Mouse (Mus musculus) activated CD4-positive, CD25-positive, alpha-beta regulatory T cell, adult 9 weeks (primary cell): ENCODE results near the gene Camkk2. TPM values are rescaled to one million over a fixed set of nuclear protein-coding genes. Genes with fewer than 3 reads are reported as not detected.

Experiments
- polyA plus RNA-seq: library from polyadenylated mRNA; unstranded; fragments of 100-300 nt; shearing (Covaris generic); gene quantifications from one replicate; pipeline ENCODE4 v1.2.1, GENCODE M21; 2017

The Camkk2 gene
- polyA plus RNA-seq: 7.8 TPM

DNA sequence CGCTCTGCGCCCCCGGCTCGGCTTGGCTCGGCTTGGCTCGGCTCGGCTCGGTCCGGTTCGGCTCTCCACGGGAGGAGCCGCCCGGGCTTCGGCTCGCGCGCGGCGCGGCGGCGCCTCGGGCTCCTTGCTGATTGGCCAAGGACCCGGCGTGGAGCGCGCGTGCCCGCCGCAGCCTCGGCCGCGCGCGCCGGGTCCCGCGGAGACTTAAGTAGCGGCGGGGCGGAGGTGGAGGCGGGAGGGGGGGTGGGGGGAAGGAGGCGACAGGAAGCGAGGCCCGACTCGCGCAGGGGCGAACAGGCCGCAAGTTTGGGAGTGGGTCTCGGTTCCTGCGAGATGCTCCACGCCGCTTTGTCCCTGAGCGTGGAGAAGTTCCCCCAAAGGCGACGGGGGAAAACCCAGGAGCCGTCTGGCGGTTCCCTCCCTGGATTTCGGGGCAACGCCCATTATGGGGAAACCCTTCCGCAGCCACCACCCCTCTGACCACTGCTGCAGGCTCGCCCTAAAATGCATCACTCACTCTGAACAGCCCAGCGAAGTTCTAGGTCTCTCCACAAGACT lies at the start of gene Camkk2:
TSS of gene Camkk2 (minus strand) at position 133 of the 558 bp plus-strand sequence.

DNA sequence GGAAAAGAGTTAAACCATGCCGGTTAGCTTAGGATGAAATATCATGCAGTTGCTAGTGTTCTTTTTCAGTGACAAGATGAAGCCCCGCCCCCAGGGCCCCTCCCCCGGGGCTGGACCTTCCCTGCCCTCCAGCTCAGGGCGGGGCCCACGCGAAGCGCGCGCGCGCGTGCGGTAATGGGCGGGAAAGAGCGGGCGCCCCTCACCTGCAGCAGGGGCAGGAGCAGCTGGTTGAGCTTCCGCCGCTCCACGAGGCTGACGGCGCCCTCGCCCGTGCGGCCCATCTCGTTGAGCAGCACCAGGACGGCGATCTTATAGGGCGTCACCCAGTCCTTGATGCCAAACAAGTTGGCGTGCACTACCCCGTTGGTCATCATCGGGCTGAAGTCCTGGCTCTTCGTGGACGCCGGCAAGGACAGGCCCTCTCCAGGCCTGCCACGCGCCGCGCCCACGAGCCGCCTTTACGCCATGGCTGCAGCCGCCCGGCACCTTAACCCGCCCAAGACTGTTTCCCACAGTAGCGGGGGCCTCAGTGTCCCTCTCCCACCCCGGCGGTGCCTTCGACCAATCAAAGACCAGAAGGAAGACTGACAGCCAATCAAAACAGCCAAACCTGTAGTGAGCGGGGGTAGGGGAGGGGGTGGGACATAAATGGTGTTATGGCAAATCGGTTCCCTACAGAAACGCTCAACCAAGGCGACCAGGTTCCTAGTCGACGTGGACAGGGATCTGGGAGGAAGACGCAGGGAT lies 41.7 kb upstream of the Camkk2 start, which contains the start of gene Anapc5:
TSS of gene Anapc5 (minus strand) at position 563 of the 747 bp plus-strand sequence.

DNA sequence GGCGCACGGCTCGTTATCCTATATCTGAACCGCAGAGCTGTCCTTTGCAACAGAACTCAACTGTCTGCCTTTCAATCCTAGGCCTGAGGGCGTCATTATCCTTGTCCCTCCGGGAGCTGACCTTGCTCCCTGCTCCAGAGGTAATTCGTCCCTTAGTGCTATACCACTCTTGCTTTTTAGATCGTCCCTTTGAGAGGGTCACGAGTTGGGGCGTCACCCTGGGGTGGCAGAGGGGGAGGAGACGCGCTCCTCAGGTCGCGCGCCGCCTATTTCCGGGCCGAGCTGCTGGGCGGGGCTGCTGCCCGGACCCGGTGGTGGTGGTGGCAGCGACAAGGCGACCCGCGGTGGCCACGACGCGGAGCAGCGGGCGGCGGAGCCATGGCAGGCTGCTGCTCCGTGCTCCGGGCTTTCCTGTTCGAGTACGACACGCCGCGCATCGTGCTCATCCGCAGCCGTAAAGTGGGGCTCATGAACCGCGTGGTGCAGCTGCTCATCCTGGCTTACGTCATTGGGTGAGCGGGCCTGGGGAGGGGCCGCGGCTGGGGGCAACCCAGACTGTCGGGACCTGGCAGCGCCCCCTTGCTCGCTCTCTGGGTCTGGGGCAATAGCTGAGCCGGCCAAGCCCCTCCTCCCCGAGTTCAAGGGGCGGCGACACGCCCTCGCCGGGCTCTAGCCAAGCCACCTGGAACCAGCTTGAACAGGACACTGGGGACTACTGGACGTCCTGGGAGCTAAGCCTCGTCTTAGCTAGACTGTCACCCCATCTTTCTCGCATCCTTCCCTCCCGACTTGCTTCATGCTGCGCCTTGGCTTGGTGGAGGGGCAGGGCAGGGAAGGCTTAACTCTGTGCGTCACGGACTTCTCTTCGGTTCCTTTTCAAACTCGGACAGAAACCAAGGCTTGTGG lies 71.7 kb downstream of the Camkk2 start, which contains the start of gene P2rx4:
TSS of gene P2rx4 (plus strand) at position 269 of the 906 bp plus-strand sequence.

Other genes starting within 250 kb of the Camkk2 start
- gene Ift81, start 164.9 kb downstream of the Camkk2 start, polyA plus RNA-seq: 4.9 TPM
- gene P2rx7, start 135.5 kb downstream of the Camkk2 start, polyA plus RNA-seq: 195 TPM
- gene P2rx4, start 71.9 kb downstream of the Camkk2 start, polyA plus RNA-seq: 46.8 TPM
- gene Anapc5, start 41.9 kb upstream of the Camkk2 start, polyA plus RNA-seq: 243 TPM
- 47.2 TPM for gene Rnf34, start 70.6 kb upstream of the Camkk2 start, polyA plus RNA-seq
- gene Kdm2b, start 210.4 kb upstream of the Camkk2 start, polyA plus RNA-seq: 50.8 TPM
- 12.2 TPM for gene Orai1, start 235.7 kb upstream of the Camkk2 start, polyA plus RNA-seq